Mouse (Mus musculus) left cerebral cortex, adult 11 months (tissue): Measurements from ENCODE around the gene Irx3.

Experiments used
- DNase-seq: peaks from one replicate; pipeline ENCODE4 v3.0.0; 2022; ENCODE audit warnings: low spot score

Irx3 gene

GRCm38 (mm10) chr8:91801839-91802238, at the start of gene Irx3:
Gene Irx3, minus strand, starts transcription at chr8:91802067.
- no peak for DNase-seq

GRCm38 (mm10) chr8:91851359-91851758, 49.5 kb upstream of the Irx3 start:
- DNase-seq: no peak

GRCm38 (mm10) chr8:91849984-91850383, 48.1 kb upstream of the Irx3 start:
- no peak for DNase-seq

GRCm38 (mm10) chr8:91849529-91849928, 47.7 kb upstream of the Irx3 start:
- no peak for DNase-seq

- no peak for DNase-seq
Measured at GRCm38 (mm10) chr8:91845641-91846040, 43.8 kb upstream of the Irx3 start.

DNA sequence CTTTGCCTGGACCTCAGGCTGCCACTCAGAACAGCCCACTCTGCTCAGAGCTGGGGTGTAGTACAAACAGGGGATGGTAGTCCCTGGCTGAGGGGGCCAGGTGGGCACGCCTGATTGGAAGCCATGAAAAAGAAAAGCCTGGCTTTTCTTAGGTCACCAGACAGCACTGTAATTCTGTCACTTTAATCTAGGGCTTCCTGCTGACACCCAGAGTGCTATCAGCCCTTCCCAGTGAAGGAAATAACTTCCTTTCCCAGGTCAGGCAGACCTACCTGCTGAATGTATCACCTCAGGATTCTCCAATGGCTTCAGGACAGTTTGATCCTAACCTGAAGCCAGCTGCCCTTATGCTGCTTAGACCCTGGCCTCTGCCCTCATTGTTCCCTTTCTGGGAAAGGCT, 35.3 kb upstream of the Irx3 start:
- DNase-seq: no peak

- DNase-seq: no peak
Measured at GRCm38 (mm10) chr8:91836685-91837084, 34.8 kb upstream of the Irx3 start.

GRCm38 (mm10) chr8:91827661-91828060, 25.8 kb upstream of the Irx3 start:
- no peak for DNase-seq

DNA sequence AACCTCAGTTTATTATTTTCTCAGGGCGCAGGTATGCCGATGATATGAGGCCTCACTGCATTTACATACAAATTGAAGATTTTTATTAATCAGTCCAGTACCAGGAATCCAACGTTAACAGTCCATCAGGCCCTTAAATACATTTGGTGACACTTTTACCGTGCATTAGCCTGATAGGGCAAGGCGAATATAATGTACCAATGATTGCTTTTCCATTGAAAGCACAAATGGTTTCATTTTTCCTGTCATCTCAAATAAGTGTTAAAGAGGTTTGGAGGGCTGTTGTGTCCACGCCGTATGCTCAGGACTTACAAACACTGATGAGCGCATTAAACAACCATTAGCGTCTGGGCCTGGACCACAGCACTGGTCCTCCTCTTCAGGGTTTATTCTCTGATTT, 25.3 kb upstream of the Irx3 start:
- no peak for DNase-seq

GRCm38 (mm10) chr8:91823357-91823756, 21.5 kb upstream of the Irx3 start:
- DNase-seq: no peak

DNA sequence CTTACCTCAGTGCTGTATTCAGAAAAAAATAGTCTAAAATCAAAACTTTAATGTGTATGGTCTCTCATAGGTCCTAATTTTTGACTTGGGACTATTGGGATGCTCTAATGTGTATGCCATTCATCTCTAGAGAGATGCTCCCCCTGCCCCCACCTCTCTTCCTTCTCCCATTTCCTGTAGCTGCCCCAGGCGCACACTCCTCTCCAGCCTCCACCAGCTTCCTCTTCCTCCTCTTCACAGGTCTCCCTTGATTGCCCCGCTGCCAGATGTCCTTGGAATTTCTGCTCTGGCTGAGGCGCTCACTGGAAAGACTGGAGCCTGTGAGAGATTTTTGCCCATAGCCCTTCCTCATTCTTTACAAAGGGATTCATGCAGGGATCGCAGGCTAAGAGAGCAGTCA, 20.9 kb upstream of the Irx3 start:
- DNase-seq: no peak

DNA sequence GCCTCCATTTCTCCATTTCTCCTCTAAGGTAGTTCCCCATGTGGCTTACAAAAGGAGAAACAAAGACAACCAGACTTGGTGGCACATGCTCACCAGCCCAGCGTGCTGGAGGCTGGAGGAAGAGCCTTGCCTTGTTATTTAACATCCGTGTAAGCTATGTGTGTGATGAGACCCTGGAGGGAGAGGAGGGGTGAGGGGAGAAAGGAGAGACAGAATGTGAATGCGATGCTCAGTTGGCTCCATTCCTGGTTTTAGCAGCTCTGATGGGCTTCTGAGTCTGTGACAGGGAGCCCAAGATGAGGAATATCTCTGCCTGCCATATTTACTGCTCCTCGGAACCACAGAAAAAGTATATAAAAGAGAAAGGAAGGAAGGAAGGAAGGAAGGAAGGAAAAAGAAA, 20.1 kb upstream of the Irx3 start:
- DNase-seq: no peak

DNA sequence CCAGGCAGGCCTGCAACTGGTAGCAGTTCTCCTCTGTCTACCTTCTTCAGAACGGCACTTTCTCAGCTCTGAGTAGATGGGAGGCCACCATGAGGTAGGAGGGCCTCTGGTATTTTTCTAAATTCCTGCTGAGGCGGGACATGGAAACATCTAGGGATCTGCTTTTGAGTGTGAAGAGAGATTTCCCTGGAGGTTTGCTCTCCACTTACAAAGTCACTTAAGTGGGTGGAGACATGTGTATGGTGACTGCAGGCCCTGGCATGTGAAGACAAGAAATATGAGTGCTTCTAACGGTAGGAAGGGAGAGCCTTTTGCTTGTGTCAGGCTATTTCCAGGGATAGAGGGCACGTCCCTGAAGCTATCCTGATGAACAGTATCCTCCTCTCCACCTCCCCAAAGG, 17.9 kb upstream of the Irx3 start:
- no peak for DNase-seq

GRCm38 (mm10) chr8:91818784-91819183, 16.9 kb upstream of the Irx3 start:
- no peak for DNase-seq

GRCm38 (mm10) chr8:91814106-91814505, 12.2 kb upstream of the Irx3 start:
- DNase-seq: no peak

- no peak for DNase-seq
Measured at GRCm38 (mm10) chr8:91806720-91807241, 4.9 kb upstream of the Irx3 start.

DNA sequence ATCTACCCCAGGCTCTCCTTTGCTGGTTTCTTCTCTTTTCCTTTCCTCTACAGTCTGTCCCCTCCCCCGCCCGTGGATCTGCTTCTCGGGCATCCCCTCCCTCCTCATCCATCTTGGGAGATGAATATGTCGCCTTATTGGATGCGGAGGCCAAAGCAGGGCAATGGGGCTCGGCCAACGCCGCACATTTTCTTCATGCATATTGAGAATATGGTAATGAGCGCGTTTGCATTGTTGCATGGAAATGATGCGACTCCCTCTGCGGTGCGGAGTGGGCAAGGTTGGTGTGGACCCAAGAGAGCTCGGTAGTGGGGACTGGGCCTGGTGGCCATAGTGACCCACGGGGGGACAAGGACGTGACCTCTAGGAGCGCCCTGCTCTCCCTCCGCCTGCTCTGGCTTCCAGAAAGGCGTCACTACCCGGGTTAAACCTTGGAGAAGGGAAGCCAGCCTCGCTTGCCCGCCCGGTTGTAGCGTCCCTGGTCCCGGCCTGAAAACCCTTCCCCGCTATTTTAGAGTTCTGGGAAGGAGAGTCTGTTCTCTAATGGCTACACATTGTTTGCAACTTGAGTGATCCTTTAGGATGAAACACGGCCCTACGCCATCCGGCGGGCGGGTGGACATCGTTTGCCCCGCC, 4.3 kb upstream of the Irx3 start:
- no peak for DNase-seq

GRCm38 (mm10) chr8:91805254-91805671, 3.4 kb upstream of the Irx3 start:
- DNase-seq: no peak

GRCm38 (mm10) chr8:91804403-91805253, 2.8 kb upstream of the Irx3 start:
- DNase-seq: no peak

DNA sequence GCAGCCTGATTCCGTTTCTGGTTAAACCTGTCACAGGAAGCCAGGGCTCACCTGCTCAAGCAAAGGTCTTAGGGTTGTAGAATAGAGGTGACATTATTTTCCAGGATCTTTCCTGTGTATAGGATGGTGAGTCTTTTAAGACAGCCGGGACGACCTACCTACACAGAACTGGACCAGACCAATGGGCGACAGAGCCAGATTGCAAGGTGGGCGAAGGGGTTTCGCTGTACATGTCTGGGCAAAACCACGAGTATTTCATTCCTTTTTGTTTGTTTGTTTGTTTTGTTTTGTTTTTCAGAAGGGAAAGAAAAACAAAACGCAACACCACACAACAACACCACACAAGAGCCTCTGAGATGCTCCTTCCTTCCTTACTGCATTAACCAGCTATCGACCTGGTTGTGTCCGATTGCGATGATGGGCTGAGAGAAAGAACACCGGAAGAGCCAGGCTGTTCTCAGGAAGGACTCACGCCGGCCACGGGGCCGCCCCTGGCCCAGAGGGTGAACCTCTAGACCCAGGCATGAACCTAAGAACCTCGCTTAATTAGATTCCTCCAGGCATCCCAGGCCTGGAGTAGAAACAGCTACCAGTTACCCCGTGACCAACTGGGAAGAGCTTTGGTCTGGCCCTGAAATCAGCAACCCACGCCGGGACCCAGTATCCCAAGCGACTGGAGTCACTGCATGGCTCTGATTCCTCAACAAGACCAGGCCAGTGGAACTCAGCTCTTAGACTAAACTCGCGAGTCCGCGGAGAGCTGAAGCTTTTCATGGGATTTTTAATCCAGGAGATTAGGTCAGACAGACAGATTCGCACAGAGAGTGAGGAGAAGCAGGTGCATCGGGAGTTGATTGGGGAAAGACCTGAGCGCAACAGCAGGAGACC, 1.9 kb upstream of the Irx3 start:
- DNase-seq: no peak

GRCm38 (mm10) chr8:91802401-91803322, 795 bp upstream of the Irx3 start:
- DNase-seq: no peak
